Mouse (Mus musculus) midbrain, embryonic 13.5 days (tissue): Measurements from ENCODE around the gene Tcf25. TPM values are rescaled to one million over a fixed set of nuclear protein-coding genes. Genes with fewer than 3 reads are reported as not detected.
"Not testable (repeated sequence)": the region's sequence is repeated elsewhere in the genome, so short reads cannot be mapped to it uniquely, and the experiment has no call there.

Source experiments
- ATAC-seq: fragments of 200-750 bp; cut with Nextera tagmentation; 2 replicates; pipeline ENCODE4 v1.8.0; 2017; ENCODE audit warnings: mild to moderate bottlenecking, moderate TSS enrichment, moderate library complexity
- H3K27ac ChIP-seq: fragments of 300-500 bp; sonication (generic); 2 replicates; pipeline ENCODE4 v1.5.1; 2015; ENCODE audit warnings: inconsistent platforms, mild to moderate bottlenecking, moderate library complexity
- H3K27me3 ChIP-seq: fragments of 300-500 bp; sonication (generic); 2 replicates; pipeline ENCODE4 v1.6.1; 2015; ENCODE audit warnings: mild to moderate bottlenecking, inconsistent platforms
- H3K36me3 ChIP-seq: fragments of 300-500 bp; sonication (generic); 2 replicates; pipeline ENCODE4 v1.6.1; 2015; ENCODE audit warnings: mild to moderate bottlenecking, inconsistent platforms
- H3K4me1 ChIP-seq: fragments of 300-500 bp; sonication (generic); replicated peaks from 2 replicates; pipeline ENCODE4 v1.6.1; 2015; ENCODE audit warnings: inconsistent platforms
- H3K4me2 ChIP-seq: fragments of 300-500 bp; sonication (generic); replicated peaks from 2 replicates; pipeline ENCODE4 v1.6.1; 2015; ENCODE audit warnings: moderate library complexity, mild to moderate bottlenecking, inconsistent platforms
- H3K4me3 ChIP-seq: fragments of 300-500 bp; sonication (generic); replicated peaks from 2 replicates; pipeline ENCODE4 v1.5.1; 2015; ENCODE audit warnings: mild to moderate bottlenecking, inconsistent platforms
- H3K9ac ChIP-seq: fragments of 300-500 bp; sonication (generic); replicated peaks from 2 replicates; pipeline ENCODE4 v1.6.1; 2015; ENCODE audit warnings: mild to moderate bottlenecking, inconsistent platforms
- H3K9me3 ChIP-seq: fragments of 300-500 bp; sonication (generic); 2 replicates; pipeline ENCODE4 v1.6.1; 2016; ENCODE audit warnings: mild to moderate bottlenecking, inconsistent platforms
- WGBS: fragments of 180-500 bp; shearing (Covaris S2); methylation state at CpG from one replicate; pipeline ENCODE4 v1.1.7; 2015; 5-methylcytosine and 5-hydroxymethylcytosine counted together
- polyA plus RNA-seq: library from polyadenylated mRNA; unstranded; fragments of >200 nt; fragmentation: Nextera tagmentation; extraction: Ambion mirVana; gene quantifications from 2 replicates; pipeline ENCODE4 v1.2.1, GENCODE M21; 2015

Tcf25 gene
- polyA plus RNA-seq, 1 experiment from 2014 or later, result 263 TPM

GRCm38 (mm10) chr8:123441788-123442187 lies 68.2 kb downstream of the Tcf25 start:
- Histone ChIP-seq H3K36me3 (no peaks in the 10 kb centered on the region), H3K27me3 (no peaks in the 10 kb centered on the region), H3K4me2 (no peak overlapping the region), H3K9me3 (no peaks in the 10 kb centered on the region), H3K4me1 (peaks cover 10% of the 10 kb centered on the region), H3K27ac (no peak overlapping the region), H3K9ac (no peak overlapping the region), H3K4me3 (no peak overlapping the region)
- no peak for ATAC-seq
- WGBS, result 96% methylated on average over 2 of the region's 2 CpGs

- Histone ChIP-seq H3K4me3 (peak overlapping the region; percentile 64), H3K4me1 (peaks cover 10% of the 10 kb centered on the region), H3K9ac (peak overlapping the region; percentile 81), H3K36me3 (no peaks in the 10 kb centered on the region), H3K27ac (no peak overlapping the region), H3K4me2 (peak overlapping the region; percentile 65), H3K27me3 (no peaks in the 10 kb centered on the region), H3K9me3 (no peaks in the 10 kb centered on the region)
- WGBS, result 78% methylated on average over 5 of the region's 5 CpGs
- peak; percentile 53 for ATAC-seq
Measured at GRCm38 (mm10) chr8:123442351-123442750, 68.8 kb downstream of the Tcf25 start.

- H3K27ac ChIP-seq, result peak overlapping the region; percentile 84
- peaks cover 10% of the 10 kb centered on the region for H3K4me1 ChIP-seq
- peak overlapping the region; percentile 81 for H3K9ac ChIP-seq
- H3K27me3 ChIP-seq, result no peaks in the 10 kb centered on the region
- peak; percentile 94 for ATAC-seq
- 0 out of 2 replicates have a peak, but pooled peaks cover 4% of the 10 kb centered on the region for H3K36me3 ChIP-seq
- peak overlapping the region; percentile 64 for H3K4me3 ChIP-seq
- peak overlapping the region; percentile 65 for H3K4me2 ChIP-seq
- 1% methylated on average over 41 of the region's 41 CpGs for WGBS
- no peaks in the 10 kb centered on the region for H3K9me3 ChIP-seq
Measured at GRCm38 (mm10) chr8:123442871-123443575, 69.5 kb downstream of the Tcf25 start.

GRCm38 (mm10) chr8:123443576-123443921 lies 70.0 kb downstream of the Tcf25 start:
- Histone ChIP-seq H3K27ac (peak overlapping the region; percentile 84), H3K9ac (peak overlapping the region; percentile 81), H3K4me2 (peak overlapping the region; percentile 65), H3K9me3 (no peaks in the 10 kb centered on the region), H3K36me3 (0 out of 2 replicates have a peak, but pooled peaks cover 6% of the 10 kb centered on the region), H3K4me3 (peak overlapping the region; percentile 64), H3K4me1 (peaks cover 10% of the 10 kb centered on the region), H3K27me3 (no peaks in the 10 kb centered on the region)
- 25% methylated on average over 4 of the region's 4 CpGs for WGBS
- peak; percentile 40 for ATAC-seq

GRCm38 (mm10) chr8:123444131-123444530 lies 70.6 kb downstream of the Tcf25 start:
- WGBS, result 86% methylated on average over 6 of the region's 6 CpGs
- 0 out of 2 replicates have a peak overlapping the region, but pooled peaks have one; percentile 81 for H3K9ac ChIP-seq
- no peaks in the 10 kb centered on the region for H3K9me3 ChIP-seq
- ATAC-seq, result no peak
- no peak overlapping the region for H3K27ac ChIP-seq
- peak overlapping the region; percentile 65 for H3K4me2 ChIP-seq
- H3K27me3 ChIP-seq, result no peaks in the 10 kb centered on the region
- peak overlapping the region; percentile 64 for H3K4me3 ChIP-seq
- peaks cover 10% of the 10 kb centered on the region for H3K4me1 ChIP-seq
- peaks cover 11% of the 10 kb centered on the region for H3K36me3 ChIP-seq

GRCm38 (mm10) chr8:123445981-123446380 lies 72.4 kb downstream of the Tcf25 start:
- peaks cover 25% of the 10 kb centered on the region for H3K36me3 ChIP-seq
- WGBS, result 88% methylated on average over 10 of the region's 10 CpGs
- H3K4me2 ChIP-seq, result no peak overlapping the region
- ATAC-seq, result no peak
- H3K4me1 ChIP-seq, result peaks cover 10% of the 10 kb centered on the region
- H3K27me3 ChIP-seq, result no peaks in the 10 kb centered on the region
- H3K4me3 ChIP-seq, result no peak overlapping the region
- H3K9ac ChIP-seq, result no peak overlapping the region
- no peak overlapping the region for H3K27ac ChIP-seq
- no peaks in the 10 kb centered on the region for H3K9me3 ChIP-seq

- Histone ChIP-seq H3K9ac (no peak overlapping the region), H3K27me3 (no peaks in the 10 kb centered on the region), H3K4me3 (no peak overlapping the region), H3K9me3 (no peaks in the 10 kb centered on the region), H3K27ac (no peak overlapping the region), H3K4me2 (no peak overlapping the region), H3K4me1 (peaks cover 10% of the 10 kb centered on the region), H3K36me3 (peaks cover 33% of the 10 kb centered on the region)
- ATAC-seq, result no peak
- WGBS, result 92% methylated on average over 6 of the region's 6 CpGs
Measured at GRCm38 (mm10) chr8:123446799-123447198, 73.2 kb downstream of the Tcf25 start.

- Histone ChIP-seq H3K9ac (no peak overlapping the region), H3K4me3 (no peak overlapping the region), H3K27me3 (no peaks in the 10 kb centered on the region), H3K36me3 (peaks cover 68% of the 10 kb centered on the region), H3K27ac (no peak overlapping the region), H3K4me2 (no peak overlapping the region), H3K9me3 (no peaks in the 10 kb centered on the region), H3K4me1 (no peaks in the 10 kb centered on the region)
- WGBS, result 92% methylated on average over 5 of the region's 5 CpGs
- no peak for ATAC-seq
Measured at GRCm38 (mm10) chr8:123450783-123451182, 77.2 kb downstream of the Tcf25 start.

GRCm38 (mm10) chr8:123451747-123452146 lies 78.2 kb downstream of the Tcf25 start:
- not testable (repeated sequence) for H3K27me3 ChIP-seq, ATAC-seq, H3K4me1 ChIP-seq, H3K9ac ChIP-seq, H3K4me2 ChIP-seq, H3K9me3 ChIP-seq, H3K27ac ChIP-seq, H3K4me3 ChIP-seq
- H3K36me3 ChIP-seq, result peaks cover 78% of the 10 kb centered on the region
- WGBS, result 93% methylated on average over 12 of the region's 12 CpGs

- Histone ChIP-seq H3K4me2 (no peak overlapping the region), H3K27me3 (no peaks in the 10 kb centered on the region), H3K27ac (no peak overlapping the region), H3K9ac (no peak overlapping the region), H3K4me1 (no peaks in the 10 kb centered on the region), H3K36me3 (peaks cover 80% of the 10 kb centered on the region), H3K4me3 (no peak overlapping the region), H3K9me3 (no peaks in the 10 kb centered on the region)
- 87% methylated on average over 4 of the region's 4 CpGs for WGBS
- no peak for ATAC-seq
Measured at GRCm38 (mm10) chr8:123452149-123452548, 78.6 kb downstream of the Tcf25 start.

- Histone ChIP-seq H3K9ac (no peak overlapping the region), H3K36me3 (peaks cover 87% of the 10 kb centered on the region), H3K4me3 (no peak overlapping the region), H3K27ac (no peak overlapping the region), H3K4me1 (no peaks in the 10 kb centered on the region), H3K4me2 (no peak overlapping the region), H3K9me3 (no peaks in the 10 kb centered on the region), H3K27me3 (no peaks in the 10 kb centered on the region)
- 86% methylated on average over 7 of the region's 7 CpGs for WGBS
- ATAC-seq, result no peak
Measured at GRCm38 (mm10) chr8:123453291-123453690, 79.7 kb downstream of the Tcf25 start.
